30 mouse cellular contexts compared by ENCODE assay signal in the genomic region with DNA sequence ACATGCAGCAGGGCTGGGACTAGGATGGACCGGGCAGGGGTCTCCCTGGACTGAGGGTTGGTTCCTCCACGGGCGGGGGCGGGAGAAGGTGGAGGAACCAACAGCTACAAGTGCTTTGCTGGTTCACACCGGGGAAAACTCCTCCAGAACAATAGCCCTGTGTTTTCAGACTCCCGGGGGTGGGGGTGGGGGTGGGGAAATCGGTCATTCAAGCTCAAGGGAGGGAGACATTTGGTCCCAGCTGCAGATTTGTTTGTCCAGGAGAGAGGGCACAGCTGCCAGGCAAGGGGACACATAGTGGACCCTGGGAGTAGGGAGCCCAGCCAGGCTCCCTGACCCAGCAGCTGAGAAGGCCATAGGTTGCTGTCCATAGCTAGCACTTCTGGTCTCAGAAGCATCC. TPM values are rescaled to one million over a fixed set of nuclear protein-coding genes. Genes with fewer than 3 reads are reported as not detected.
A peak's percentile ranks its signal among the peaks of the same experiment; 100 is the strongest.
DNase-seq lines count a peak whose midpoint lies in the region; ATAC-seq and TF ChIP-seq lines count a peak whose summit lies in the region.
"Had no signal": no experiment of that assay in that cellular context is flagged by ENCODE, and none has a peak within 500 bp of the region (broad histone marks: within the 10 kb centered on the region; RNA-seq: fewer than 3 reads in every experiment).

No protein-coding gene starts in this region.

- peak overlapping the region; percentile 60 for H3K27ac ChIP-seq in hindbrain, embryonic 10.5 days
- H3K27ac ChIP-seq in hindbrain, embryonic 13.5 days, result no peak overlapping the region
- no peak overlapping the region for H3K27ac ChIP-seq in limb, embryonic 11.5 days (replicated peaks; ENCODE audit: low read depth, low read length)
- no peak overlapping the region for H3K27ac ChIP-seq in limb, embryonic 10.5 days
- 0 out of 2 replicates have a peak overlapping the region, but pooled peaks have one; percentile 54 for H3K27ac ChIP-seq in cortical plate, adult 2 months (ENCODE audit: insufficient read depth, low read length)
- H3K27ac ChIP-seq: heart, adult 2 months; limb, embryonic 15.5 days; liver, embryonic 13.5 days; neural tube, embryonic 15.5 days; stomach, postnatal 0 days had no signal

- TF ChIP-seq POLR2A in cortical plate, adult 2 months (IDR thresholded peaks at IDR 0.05; ENCODE audit: extremely low read depth, insufficient read depth, low read length), result no peak

- TF ChIP-seq CTCF in cortical plate, adult 2 months (IDR thresholded peaks at IDR 0.05; ENCODE audit: extremely low read depth, insufficient read depth, low read length), result no peak

- H3K9me3 ChIP-seq in hindbrain, embryonic 10.5 days, result no peaks in the 10 kb centered on the region
- no peaks in the 10 kb centered on the region for H3K9me3 ChIP-seq in hindbrain, embryonic 13.5 days
- no peaks in the 10 kb centered on the region for H3K9me3 ChIP-seq in limb, embryonic 11.5 days (ENCODE audit: control insufficient read depth, low read length)
- no peaks in the 10 kb centered on the region for H3K9me3 ChIP-seq in limb, embryonic 10.5 days (replicated peaks)
- H3K9me3 ChIP-seq: heart, embryonic 12.5 days; limb, embryonic 15.5 days; liver, embryonic 13.5 days; megakaryocyte, embryonic 14.5 days; neural tube, embryonic 15.5 days had no signal

- H3K27me3 ChIP-seq in hindbrain, embryonic 10.5 days (ENCODE audit: insufficient read depth, poor library complexity, severe bottlenecking), result peaks cover 99% of the 10 kb centered on the region
- H3K27me3 ChIP-seq in hindbrain, embryonic 13.5 days, result peaks cover 87% of the 10 kb centered on the region
- peaks cover 51% of the 10 kb centered on the region for H3K27me3 ChIP-seq in limb, embryonic 11.5 days (ENCODE audit: control insufficient read depth, insufficient read depth, low read length)
- peaks cover 98% of the 10 kb centered on the region for H3K27me3 ChIP-seq in limb, embryonic 10.5 days (ENCODE audit: low read depth, poor library complexity, severe bottlenecking)

- no peak for ATAC-seq in hindbrain, embryonic 13.5 days (ENCODE audit: low FRiP score)
- ATAC-seq in limb, embryonic 11.5 days (ENCODE audit: insufficient number of reproducible peaks, low FRiP score, low TSS enrichment, low read depth), result peak; percentile 15; the same call in 1 of the 2 replicates
- ATAC-seq: CD4-positive, CD25-positive, alpha-beta regulatory T cell, adult 4 months; lung, postnatal 0 days had no signal

- H3K4me1 ChIP-seq in hindbrain, embryonic 10.5 days (replicated peaks), result peaks cover 77% of the 10 kb centered on the region
- H3K4me1 ChIP-seq in hindbrain, embryonic 13.5 days (replicated peaks), result peaks cover 66% of the 10 kb centered on the region
- H3K4me1 ChIP-seq in limb, embryonic 11.5 days (ENCODE audit: control insufficient read depth, insufficient read depth, low read length), result no peaks in the 10 kb centered on the region
- H3K4me1 ChIP-seq in limb, embryonic 10.5 days, result peaks cover 38% of the 10 kb centered on the region
- H3K4me1 ChIP-seq in cortical plate, adult 2 months (ENCODE audit: control insufficient read depth, insufficient read depth, low read length), result peaks cover 2% of the 10 kb centered on the region; the same call in 1 of the 2 replicates
- H3K4me1 ChIP-seq: heart, embryonic 12.5 days; liver, embryonic 13.5 days; megakaryocyte, embryonic 14.5 days had no signal

- WGBS in hindbrain, embryonic 10.5 days, result 5% methylated on average over 7 of the region's 7 CpGs
- WGBS in hindbrain, embryonic 13.5 days, result 9% methylated on average over 7 of the region's 7 CpGs
- WGBS in limb, embryonic 11.5 days, result 21% methylated on average over 7 of the region's 7 CpGs
- 15% methylated on average over 7 of the region's 7 CpGs for WGBS in limb, embryonic 10.5 days

- no peaks in the 10 kb centered on the region for H3K36me3 ChIP-seq in hindbrain, embryonic 10.5 days
- no peaks in the 10 kb centered on the region for H3K36me3 ChIP-seq in hindbrain, embryonic 13.5 days
- no peaks in the 10 kb centered on the region for H3K36me3 ChIP-seq in limb, embryonic 11.5 days (ENCODE audit: control insufficient read depth, insufficient read depth, low read length)
- H3K36me3 ChIP-seq in limb, embryonic 10.5 days, result no peaks in the 10 kb centered on the region
- H3K36me3 ChIP-seq: heart, embryonic 12.5 days; limb, embryonic 15.5 days; liver, embryonic 13.5 days; neural tube, embryonic 15.5 days had no signal

- H3K4me3 ChIP-seq in hindbrain, embryonic 10.5 days, result no peak overlapping the region
- H3K4me3 ChIP-seq in hindbrain, embryonic 13.5 days, result no peak overlapping the region
- no peak overlapping the region for H3K4me3 ChIP-seq in limb, embryonic 11.5 days (ENCODE audit: low read depth, low read length)
- H3K4me3 ChIP-seq in limb, embryonic 10.5 days, result no peak overlapping the region
- H3K4me3 ChIP-seq in cortical plate, adult 2 months (ENCODE audit: insufficient read depth, low read length), result no peak overlapping the region
- H3K4me3 ChIP-seq: erythroblast, embryonic 14.5 days; heart, adult 2 months; heart, embryonic 12.5 days; limb, embryonic 15.5 days; liver, embryonic 13.5 days; megakaryocyte, embryonic 14.5 days; neural tube, embryonic 15.5 days had no signal

- no peak for DNase-seq in hindbrain, embryonic 10.5 days (ENCODE audit: low spot score)
- DNase-seq in limb, embryonic 11.5 days (ENCODE audit: low spot score), result no peak
- no peak for DNase-seq in limb, embryonic 10.5 days (ENCODE audit: low spot score)
- DNase-seq in retina, postnatal 1 day, result peak; percentile 92
- no peak for DNase-seq in retina, embryonic 14.5 days (ENCODE audit: low spot score)
- DNase-seq in cerebellum, adult 11 months, result no peak
- DNase-seq: adrenal gland, adult 2 months; cerebellum, adult 11-12 months; cerebellum, adult 9-11 months; heart, adult 2 months; kidney, postnatal 14 days; liver, embryonic 13.5 days; lung, adult 18-20 months; lung, postnatal 4 days; right cerebral cortex, adult 18-20 months had no signal

- no peak overlapping the region for H3K4me2 ChIP-seq in hindbrain, embryonic 13.5 days
- no peak overlapping the region for H3K4me2 ChIP-seq in limb, embryonic 11.5 days (ENCODE audit: low read depth, severe bottlenecking)
- H3K4me2 ChIP-seq: heart, embryonic 12.5 days; limb, embryonic 15.5 days; liver, embryonic 13.5 days; neural tube, embryonic 15.5 days had no signal

- H3K9ac ChIP-seq in hindbrain, embryonic 13.5 days, result no peak overlapping the region
- H3K9ac ChIP-seq in limb, embryonic 11.5 days (ENCODE audit: low read length), result no peak overlapping the region
- H3K9ac ChIP-seq: heart, embryonic 12.5 days; limb, embryonic 15.5 days; liver, embryonic 13.5 days; neural tube, embryonic 15.5 days had no signal

RNA-seq across cellular contexts. Expression of a gene that starts 7.9 kb away (rescaled TPM):
- not detected in 2 replicates for polyA plus RNA-seq in hindbrain, embryonic 10.5 days (2016; fragmentation: Nextera tagmentation; extraction: Ambion mirVana)
- polyA plus RNA-seq in hindbrain, embryonic 13.5 days (2015; fragmentation: Nextera tagmentation; extraction: Ambion mirVana), result not detected in 2 replicates
- not detected in 2 replicates for polyA plus RNA-seq in limb, embryonic 11.5 days (2014; fragmentation: Nextera tagmentation; extraction: Ambion mirVana)
- not detected in 2 replicates for polyA plus RNA-seq in limb, embryonic 10.5 days (2016; fragmentation: Nextera tagmentation; extraction: Ambion mirVana)
- polyA plus RNA-seq in cortical plate, adult 2 months (2012; rRNA removed), result 0.25 and 0.32 TPM in 2 replicates
- polyA plus RNA-seq: adrenal gland, adult 2 months; CD4-positive, CD25-positive, alpha-beta regulatory T cell, adult 4 months; embryonic facial prominence, embryonic 14.5 days; erythroblast, embryonic 14.5 days; forebrain, embryonic 14.5 days; heart, adult 2 months; heart, embryonic 12.5 days; heart, postnatal 0 days; intestine, postnatal 0 days; limb, embryonic 15.5 days; liver, embryonic 13.5 days; lung, postnatal 0 days; neural tube, embryonic 15.5 days; spleen, adult 2 months; stomach, postnatal 0 days had no signal

RNA-seq across cellular contexts. Expression of a gene that starts 38.6 kb away (rescaled TPM):
- polyA plus RNA-seq in hindbrain, embryonic 10.5 days (2016; fragmentation: Nextera tagmentation; extraction: Ambion mirVana), result 16.6 and 17.5 TPM in 2 replicates
- 14.2 and 14.5 TPM in 2 replicates for polyA plus RNA-seq in hindbrain, embryonic 13.5 days (2015; fragmentation: Nextera tagmentation; extraction: Ambion mirVana)
- polyA plus RNA-seq in limb, embryonic 11.5 days (2014; fragmentation: Nextera tagmentation; extraction: Ambion mirVana), result 7.7 and 9.1 TPM in 2 replicates
- 13.4 and 15.1 TPM in 2 replicates for polyA plus RNA-seq in limb, embryonic 10.5 days (2016; fragmentation: Nextera tagmentation; extraction: Ambion mirVana)
- 57.3 and 58.1 TPM in 2 replicates for polyA plus RNA-seq in cortical plate, adult 2 months (2012; rRNA removed)
- polyA plus RNA-seq: CD4-positive, CD25-positive, alpha-beta regulatory T cell, adult 4 months; erythroblast, embryonic 14.5 days had no signal

Comparison
In these comparisons a context has a peak if more than half of its experiments do, and no peak if none do; other contexts are left out.
1. H3K27ac ChIP-seq: peak in hindbrain, embryonic 10.5 days (single experiment) and cortical plate, adult 2 months (single experiment); none in hindbrain, embryonic 13.5 days (single experiment), limb, embryonic 11.5 days (single experiment) and limb, embryonic 10.5 days (single experiment).